Mouse (Mus musculus) thymus, adult 2 months (tissue): ENCODE results near the gene Abca2.

ENCODE experiments used
- CTCF ChIP-seq: fragments of 200-500 bp; IDR thresholded peaks from 2 replicates; pipeline ENCODE4 v1.5.1; 2012; ENCODE audit warnings: mild to moderate bottlenecking, control low read depth, low read length, moderate library complexity, borderline replicate concordance; ENCODE audit not compliant: control insufficient read depth, poor library complexity, insufficient read depth; ENCODE audit errors: extremely low read depth
- POLR2A ChIP-seq: fragments of 200-500 bp; IDR thresholded peaks from 2 replicates; pipeline ENCODE4 v1.6.1; 2012; ENCODE audit warnings: mild to moderate bottlenecking, low read length, control low read depth, moderate library complexity; ENCODE audit not compliant: control insufficient read depth, poor library complexity, insufficient read depth; ENCODE audit errors: extremely low read depth

DNA sequence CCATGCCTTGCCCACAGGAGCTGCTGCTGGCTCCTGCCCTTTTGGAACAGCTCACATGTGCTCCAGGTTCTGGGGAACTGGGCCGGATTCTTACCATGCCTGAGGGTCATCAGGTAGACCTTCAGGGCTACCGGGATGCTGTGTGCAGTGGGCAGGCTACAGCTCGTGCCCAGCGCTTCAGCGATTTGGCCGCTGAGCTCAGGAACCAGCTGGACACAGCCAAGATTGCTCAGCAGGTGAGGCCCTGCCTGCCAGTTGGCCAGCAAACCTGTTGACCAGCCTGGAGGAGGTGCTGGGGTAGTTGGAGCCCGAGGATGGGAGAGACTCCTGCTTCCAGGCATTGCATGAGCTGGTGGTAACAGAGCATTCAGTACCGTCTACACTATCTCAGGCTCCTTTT lies 5.8 kb downstream of the Abca2 start:
- TF ChIP-seq CTCF (no peak), POLR2A (no peak)
